Mouse (Mus musculus): ENCODE measurements around the gene Fbxl19.

GRCm38 (mm10) chr7:127768997-127769593 is 24.8 kb downstream of the Fbxl19 start:
- TF ChIP-seq POLR2A (IDR thresholded peaks at IDR 0.05; ENCODE audit: low read depth, low read length) (no peak), CTCF (IDR thresholded peaks at IDR 0.05; ENCODE audit: extremely low read depth, insufficient read depth, insufficient read length, insufficient replicate concordance) (no peak)

Measured in spleen, adult 2 months (tissue).